Mouse (Mus musculus) heart, embryonic 12.5 days (tissue): ENCODE results near the gene Crlf1. TPM values are rescaled to one million over a fixed set of nuclear protein-coding genes. Genes with fewer than 3 reads are reported as not detected.

Experiments used
- ATAC-seq: fragments of 200-750 bp; cut with Nextera tagmentation; 2 replicates; pipeline ENCODE4 v1.8.0; 2017; ENCODE audit warnings: moderate TSS enrichment, moderate library complexity; ENCODE audit not compliant: insufficient number of reproducible peaks, low FRiP score
- H3K27ac ChIP-seq: fragments of 300-500 bp; sonication (generic); 2 replicates; pipeline ENCODE4 v1.5.1; 2016; ENCODE audit warnings: mild to moderate bottlenecking, moderate library complexity; ENCODE audit not compliant: poor library complexity, severe bottlenecking
- H3K27me3 ChIP-seq: fragments of 300-500 bp; sonication (generic); replicated peaks from 2 replicates; pipeline ENCODE4 v1.6.1; 2016; ENCODE audit warnings: mild to moderate bottlenecking, moderate library complexity
- H3K36me3 ChIP-seq: fragments of 300-500 bp; sonication (generic); 2 replicates; pipeline ENCODE4 v1.6.1; 2016; ENCODE audit warnings: mild to moderate bottlenecking, moderate library complexity
- H3K4me1 ChIP-seq: fragments of 300-500 bp; sonication (generic); replicated peaks from 2 replicates; pipeline ENCODE4 v1.6.1; 2016; ENCODE audit warnings: mild to moderate bottlenecking
- H3K4me2 ChIP-seq: fragments of 300-500 bp; sonication (generic); 2 replicates; pipeline ENCODE4 v1.6.1; 2016; ENCODE audit warnings: mild to moderate bottlenecking, moderate library complexity
- H3K4me3 ChIP-seq: fragments of 300-500 bp; sonication (generic); 2 replicates; pipeline ENCODE4 v1.5.1; 2016; ENCODE audit warnings: mild to moderate bottlenecking
- H3K9ac ChIP-seq: fragments of 300-500 bp; sonication (generic); 2 replicates; pipeline ENCODE4 v1.6.1; 2016; ENCODE audit warnings: mild to moderate bottlenecking, moderate library complexity
- H3K9me3 ChIP-seq: fragments of 300-500 bp; sonication (generic); replicated peaks from 2 replicates; pipeline ENCODE4 v1.6.1; 2016; ENCODE audit warnings: mild to moderate bottlenecking, moderate library complexity
- WGBS: fragments of 180-500 bp; shearing (Covaris S2); methylation state at CpG from one replicate; pipeline ENCODE4 v1.1.7; 2016; 5-methylcytosine and 5-hydroxymethylcytosine counted together
- polyA plus RNA-seq: library from polyadenylated mRNA; unstranded; fragments of >200 nt; fragmentation: Nextera tagmentation; extraction: Ambion mirVana; gene quantifications from 2 replicates; pipeline ENCODE4 v1.2.1, GENCODE M21; 2016

Gene Crlf1
- polyA plus RNA-seq, 1 experiment from 2014 or later, result 1.00 TPM

DNA sequence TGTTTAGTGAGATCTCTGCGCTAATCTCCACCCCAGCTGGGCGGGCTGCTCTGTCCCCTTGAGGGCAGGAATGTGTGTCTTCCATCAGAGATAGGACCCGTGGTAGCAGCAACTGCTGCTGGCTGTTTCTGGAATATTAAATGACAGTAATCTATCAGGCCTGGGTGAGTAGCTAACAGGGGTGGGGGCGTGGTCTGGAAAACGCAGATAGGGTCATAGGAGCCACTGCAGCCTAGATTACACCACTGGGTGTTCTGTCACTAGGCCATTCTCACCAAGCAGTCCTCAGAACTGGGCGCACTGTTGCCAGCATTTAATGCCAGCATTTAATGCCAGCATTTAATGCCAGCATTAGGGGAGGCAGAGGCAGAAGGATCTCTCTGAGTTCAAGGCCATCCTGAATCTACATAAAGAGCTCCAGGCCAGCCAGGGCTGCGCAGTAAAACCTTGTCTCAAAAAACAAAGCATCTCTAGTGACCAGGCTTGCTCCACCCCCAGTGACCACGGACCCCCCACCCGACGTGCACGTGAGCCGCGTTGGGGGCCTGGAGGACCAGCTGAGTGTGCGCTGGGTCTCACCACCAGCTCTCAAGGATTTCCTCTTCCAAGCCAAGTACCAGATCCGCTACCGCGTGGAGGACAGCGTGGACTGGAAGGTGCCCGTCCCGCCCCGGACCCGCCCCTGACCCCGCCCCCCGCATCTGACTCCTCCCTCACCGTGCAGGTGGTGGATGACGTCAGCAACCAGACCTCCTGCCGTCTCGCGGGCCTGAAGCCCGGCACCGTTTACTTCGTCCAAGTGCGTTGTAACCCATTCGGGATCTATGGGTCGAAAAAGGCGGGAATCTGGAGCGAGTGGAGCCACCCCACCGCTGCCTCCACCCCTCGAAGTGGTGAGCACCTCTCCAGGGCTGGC is 7.7 kb downstream of the Crlf1 start:
- Histone ChIP-seq H3K27me3 (peaks cover 85% of the 10 kb centered on the region), H3K4me2 (peak overlapping the region; percentile 42), H3K9me3 (no peaks in the 10 kb centered on the region), H3K9ac (no peak overlapping the region), H3K36me3 (no peaks in the 10 kb centered on the region), H3K27ac (no peak overlapping the region), H3K4me1 (peaks cover 39% of the 10 kb centered on the region), H3K4me3 (peak overlapping the region; percentile 6; the same call in 1 of the 2 replicates)
- ATAC-seq, result peak; percentile 37; the same call in 1 of the 2 replicates
- 8% methylated on average over 39 of the region's 39 CpGs for WGBS

DNA sequence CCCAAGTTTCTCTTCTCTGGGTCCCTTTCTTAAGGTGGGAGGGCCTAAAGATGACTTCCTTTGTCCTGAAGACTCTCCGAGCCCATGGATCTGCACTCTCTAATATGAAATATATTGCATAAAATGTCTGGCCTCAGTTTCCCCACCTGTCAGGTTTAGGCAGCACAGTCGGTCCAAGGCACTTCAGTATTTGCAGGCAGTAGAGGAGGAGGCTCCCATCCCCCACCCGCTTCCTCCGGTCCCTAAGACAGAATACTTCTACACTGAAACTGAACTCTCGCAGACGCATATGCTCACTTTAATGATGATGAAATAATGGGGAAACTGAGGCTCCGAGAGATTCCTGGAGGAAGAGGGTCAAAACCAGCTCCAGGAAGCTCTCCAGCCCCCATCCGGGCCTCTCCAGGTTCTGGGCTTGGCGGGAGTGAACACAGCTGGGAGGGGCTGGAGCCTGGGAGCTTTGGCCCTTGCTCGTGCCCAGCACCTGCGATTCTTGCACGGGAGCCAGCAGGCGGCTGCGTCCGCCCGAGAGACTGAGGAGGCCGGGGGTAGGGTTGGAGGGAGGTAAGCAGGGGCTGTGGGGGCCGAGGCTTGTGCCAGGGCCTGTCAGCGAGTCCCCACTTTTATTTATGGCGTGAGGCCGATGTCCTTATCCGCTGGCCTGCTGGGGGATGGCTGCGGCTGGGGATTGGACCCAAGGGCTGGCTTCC is 9.0 kb downstream of the Crlf1 start:
- peaks cover 72% of the 10 kb centered on the region for H3K27me3 ChIP-seq
- no peaks in the 10 kb centered on the region for H3K9me3 ChIP-seq
- H3K9ac ChIP-seq, result peak overlapping the region; percentile 43; the same call in 1 of the 2 replicates
- H3K4me2 ChIP-seq, result peak overlapping the region; percentile 53
- ATAC-seq, result no peak
- 14% methylated on average over 23 of the region's 23 CpGs for WGBS
- H3K27ac ChIP-seq, result no peak overlapping the region
- peaks cover 44% of the 10 kb centered on the region for H3K4me1 ChIP-seq
- H3K4me3 ChIP-seq, result peak overlapping the region; percentile 7
- H3K36me3 ChIP-seq, result peaks cover under 1% of the 10 kb centered on the region

DNA sequence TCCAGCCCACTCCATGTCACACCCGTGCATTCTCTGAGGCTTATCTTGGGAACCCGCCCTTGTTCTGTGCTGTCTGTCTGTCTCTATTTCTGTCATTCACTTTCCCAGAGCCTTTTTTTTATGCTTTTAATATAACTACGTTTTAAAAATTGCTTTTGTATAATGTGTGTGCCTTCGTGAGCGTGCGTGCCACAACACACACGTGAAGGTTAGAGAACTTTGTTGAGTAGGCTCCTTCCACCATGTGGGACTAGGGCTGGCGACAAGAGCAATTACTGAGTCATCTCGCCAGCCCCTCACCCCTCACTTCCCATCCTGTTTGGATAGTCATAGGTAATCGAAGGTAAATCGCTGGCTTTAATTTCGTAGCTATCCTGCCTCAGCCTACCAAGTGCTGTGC is 9.6 kb downstream of the Crlf1 start:
- H3K27ac ChIP-seq, result no peak overlapping the region
- no peaks in the 10 kb centered on the region for H3K9me3 ChIP-seq
- peaks cover 6% of the 10 kb centered on the region for H3K36me3 ChIP-seq
- no peak for ATAC-seq
- peaks cover 66% of the 10 kb centered on the region for H3K27me3 ChIP-seq
- H3K4me2 ChIP-seq, result peak overlapping the region; percentile 53
- H3K4me1 ChIP-seq, result peaks cover 46% of the 10 kb centered on the region
- WGBS, result 29% methylated on average over 12 of the region's 12 CpGs
- H3K4me3 ChIP-seq, result peak overlapping the region; percentile 7; the same call in 1 of the 2 replicates
- H3K9ac ChIP-seq, result no peak overlapping the region

GRCm38 (mm10) chr8:70503062-70503750 is 10.2 kb downstream of the Crlf1 start:
- no peak overlapping the region for H3K27ac ChIP-seq
- peak overlapping the region; percentile 27 for H3K4me2 ChIP-seq
- H3K27me3 ChIP-seq, result peaks cover 60% of the 10 kb centered on the region
- WGBS, result 13% methylated on average over 46 of the region's 46 CpGs
- no peak overlapping the region for H3K4me3 ChIP-seq
- no peak overlapping the region for H3K9ac ChIP-seq
- peaks cover 46% of the 10 kb centered on the region for H3K4me1 ChIP-seq
- peaks cover 12% of the 10 kb centered on the region for H3K36me3 ChIP-seq
- no peaks in the 10 kb centered on the region for H3K9me3 ChIP-seq
- ATAC-seq, result no peak

DNA sequence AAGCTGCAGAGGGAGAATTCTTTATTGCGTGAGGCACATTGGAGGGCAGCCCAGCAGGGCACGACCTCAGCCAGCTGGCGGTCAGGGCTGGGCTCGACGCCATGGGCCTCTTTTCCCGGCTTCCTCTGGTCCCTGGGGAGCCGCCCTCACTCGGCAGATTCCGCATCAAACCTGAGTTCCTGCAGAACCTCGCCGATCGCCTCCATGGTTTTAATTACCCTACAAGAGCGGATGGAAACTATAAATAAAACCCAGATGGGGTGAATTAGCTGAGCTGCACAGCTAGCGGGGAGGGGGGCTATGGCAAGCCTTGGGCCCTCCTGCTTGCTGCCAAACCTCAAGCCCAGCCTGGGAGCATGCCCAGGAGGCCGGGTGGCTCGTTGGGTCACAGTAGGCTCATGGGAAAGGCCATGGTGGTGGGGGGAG is 11.3 kb downstream of the Crlf1 start:
- 69% methylated on average over 16 of the region's 16 CpGs for WGBS
- peaks cover 49% of the 10 kb centered on the region for H3K27me3 ChIP-seq
- H3K4me2 ChIP-seq, result no peak overlapping the region
- H3K4me3 ChIP-seq, result no peak overlapping the region
- ATAC-seq, result no peak
- H3K4me1 ChIP-seq, result peaks cover 56% of the 10 kb centered on the region
- H3K27ac ChIP-seq, result no peak overlapping the region
- peaks cover 22% of the 10 kb centered on the region for H3K36me3 ChIP-seq
- no peaks in the 10 kb centered on the region for H3K9me3 ChIP-seq
- no peak overlapping the region for H3K9ac ChIP-seq

DNA sequence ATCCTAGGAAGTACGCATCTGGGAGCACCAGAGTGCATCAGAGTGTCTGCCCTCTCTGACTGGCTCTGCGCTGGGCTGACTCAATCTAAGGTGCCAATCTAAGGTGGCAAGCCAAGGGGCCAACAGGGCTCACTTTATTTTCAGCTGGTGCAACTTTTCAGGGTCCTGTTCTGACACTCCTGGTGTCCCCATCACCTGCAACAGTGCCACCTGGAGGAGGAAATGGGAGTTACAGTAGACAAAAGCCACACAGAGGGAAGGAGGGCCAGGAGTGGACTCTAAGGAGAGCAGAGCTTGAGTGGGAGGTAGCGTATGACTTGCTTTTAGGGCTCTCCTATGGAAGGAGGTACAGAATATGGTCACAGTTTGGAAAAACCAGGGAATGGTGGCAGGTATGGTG is 11.9 kb downstream of the Crlf1 start:
- H3K36me3 ChIP-seq, result peaks cover 22% of the 10 kb centered on the region
- no peak overlapping the region for H3K4me2 ChIP-seq
- no peaks in the 10 kb centered on the region for H3K9me3 ChIP-seq
- H3K27me3 ChIP-seq, result peaks cover 43% of the 10 kb centered on the region
- WGBS, result 73% methylated on average over 3 of the region's 3 CpGs
- ATAC-seq, result no peak
- peaks cover 57% of the 10 kb centered on the region for H3K4me1 ChIP-seq
- no peak overlapping the region for H3K9ac ChIP-seq
- H3K4me3 ChIP-seq, result no peak overlapping the region
- no peak overlapping the region for H3K27ac ChIP-seq

GRCm38 (mm10) chr8:70505698-70506327 is 12.9 kb downstream of the Crlf1 start:
- no peaks in the 10 kb centered on the region for H3K9me3 ChIP-seq
- peak overlapping the region; percentile 91; the same call in 1 of the 2 replicates for H3K27ac ChIP-seq
- H3K9ac ChIP-seq, result peak overlapping the region; percentile 91
- WGBS, result 38% methylated on average over 32 of the region's 32 CpGs
- ATAC-seq, result peak; percentile 24
- H3K4me3 ChIP-seq, result peak overlapping the region; percentile 74
- H3K36me3 ChIP-seq, result peaks cover 22% of the 10 kb centered on the region
- peaks cover 50% of the 10 kb centered on the region for H3K4me1 ChIP-seq
- peaks cover 34% of the 10 kb centered on the region for H3K27me3 ChIP-seq
- peak overlapping the region; percentile 82 for H3K4me2 ChIP-seq

DNA sequence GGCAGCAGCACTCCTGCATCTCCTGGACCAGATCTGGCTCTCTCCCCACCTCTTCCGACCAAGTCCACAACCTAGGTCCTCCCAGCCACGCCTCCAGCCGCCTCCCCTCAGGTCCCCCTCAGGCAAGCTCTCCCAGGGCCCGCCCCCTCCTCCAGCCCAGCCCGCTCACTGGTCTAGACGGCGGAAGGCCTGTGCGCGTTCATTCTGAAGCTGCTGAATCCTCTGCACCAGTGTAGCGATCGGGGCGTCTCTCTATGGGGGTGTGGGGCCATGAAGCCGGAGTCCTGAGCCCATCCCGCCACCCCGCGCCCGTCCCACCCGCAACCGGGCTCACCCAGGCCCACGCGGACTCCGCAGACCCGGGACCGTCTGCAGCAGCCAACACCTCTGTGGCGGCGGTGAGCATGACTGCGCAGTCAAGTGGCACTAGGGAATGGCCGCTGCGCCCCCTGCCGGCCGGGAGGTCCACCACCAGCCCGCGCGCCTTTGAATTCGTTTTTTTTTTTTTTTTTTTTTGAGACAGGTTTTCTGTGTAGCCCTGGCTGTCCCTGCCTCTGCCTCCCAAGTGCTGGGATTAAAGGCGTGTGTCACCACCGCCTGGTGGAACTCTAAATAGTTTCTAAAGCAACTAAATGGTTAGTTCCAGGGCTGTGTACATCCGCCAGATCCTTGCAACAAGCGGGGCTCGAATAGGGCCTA is 13.5 kb downstream of the Crlf1 start, which contains the start of gene Rex1bd:
Rex1bd (minus strand) TSS at position 425 of the 699 bp plus-strand sequence.
- Histone ChIP-seq H3K36me3 (peaks cover 22% of the 10 kb centered on the region), H3K4me3 (peak within 1 kb of the TSS; percentile 74), H3K27me3 (peaks cover 27% of the 10 kb centered on the region), H3K4me2 (peak within 1 kb of the TSS; percentile 82), H3K27ac (peak within 1 kb of the TSS; percentile 91), H3K9ac (peak within 1 kb of the TSS; percentile 91), H3K4me1 (peaks cover 46% of the 10 kb centered on the region), H3K9me3 (no peaks in the 10 kb centered on the region)
- 3% methylated on average over 40 of the region's 40 CpGs for WGBS
- ATAC-seq, result peak; percentile 89

DNA sequence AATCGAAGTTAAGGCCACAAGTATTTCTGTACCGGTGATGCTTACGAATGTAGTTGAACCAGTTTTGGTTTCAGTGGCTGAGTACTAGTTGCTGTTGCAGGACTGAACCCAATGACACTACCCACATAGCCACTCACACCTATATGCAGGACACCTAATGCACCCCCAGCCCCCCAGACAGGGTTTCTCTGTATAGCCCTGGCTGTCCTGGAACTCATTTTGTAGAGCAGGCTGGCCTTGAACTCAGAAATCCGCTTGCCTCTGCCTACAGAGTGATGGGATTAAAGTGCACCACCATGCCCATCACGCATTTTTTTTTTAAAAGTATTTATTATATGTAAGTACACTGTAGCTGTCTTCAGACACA is 14.1 kb downstream of the Crlf1 start:
- Histone ChIP-seq H3K9ac (no peak overlapping the region), H3K4me3 (0 out of 2 replicates have a peak overlapping the region, but pooled peaks have one; percentile 74), H3K4me2 (peak overlapping the region; percentile 82; the same call in 1 of the 2 replicates), H3K4me1 (peaks cover 46% of the 10 kb centered on the region), H3K36me3 (peaks cover 22% of the 10 kb centered on the region), H3K9me3 (no peaks in the 10 kb centered on the region), H3K27ac (peak overlapping the region; percentile 31; the same call in 1 of the 2 replicates), H3K27me3 (peaks cover 22% of the 10 kb centered on the region)
- 54% methylated on average over 5 of the region's 5 CpGs for WGBS
- no peak for ATAC-seq
